Mouse (Mus musculus) heart, postnatal 0 days (tissue): Measurements from ENCODE around the gene Prpf8.

Source experiments
- CTCF ChIP-seq: IDR thresholded peaks from 2 replicates; pipeline ENCODE4 v1.5.1; 2016; ENCODE audit warnings: antibody characterized with exemption, control low read depth, low read depth
- EP300 ChIP-seq: IDR thresholded peaks from 2 replicates; pipeline ENCODE4 v1.6.1; 2016; ENCODE audit warnings: antibody characterized with exemption, low read depth

GRCm38 (mm10) chr11:75550200-75550946 is 63.8 kb downstream of the Prpf8 start:
- TF ChIP-seq CTCF = no peak
- no peak for TF ChIP-seq EP300
